Mouse (Mus musculus) limb, embryonic 11.5 days (tissue): ENCODE results near the gene Ctdsp1. TPM values are rescaled to one million over a fixed set of nuclear protein-coding genes. Genes with fewer than 3 reads are reported as not detected.

ENCODE experiments used
- ATAC-seq: fragments of 200-750 bp; cut with Nextera tagmentation; 2 replicates; pipeline ENCODE4 v1.8.0; 2017; ENCODE audit warnings: low read depth; ENCODE audit not compliant: insufficient number of reproducible peaks, low FRiP score, low TSS enrichment
- DNase-seq: peaks from one replicate; pipeline ENCODE4 v3.0.0-alpha.2; 2015; ENCODE audit warnings: low spot score
- H3K27ac ChIP-seq: fragments of 300-500 bp; sonication (generic); replicated peaks from 2 replicates; pipeline ENCODE4 v1.5.1; 2014; ENCODE audit warnings: low read depth, mild to moderate bottlenecking, low read length
- H3K27me3 ChIP-seq: fragments of 300-500 bp; sonication (generic); 2 replicates; pipeline ENCODE4 v1.6.1; 2014; ENCODE audit warnings: mild to moderate bottlenecking, low read length, mixed read lengths; ENCODE audit not compliant: control insufficient read depth, insufficient read depth
- H3K36me3 ChIP-seq: fragments of 300-500 bp; sonication (generic); 2 replicates; pipeline ENCODE4 v1.6.1; 2014; ENCODE audit warnings: mild to moderate bottlenecking, low read length, moderate library complexity, mixed read lengths; ENCODE audit not compliant: control insufficient read depth, insufficient read depth
- H3K4me1 ChIP-seq: fragments of 300-500 bp; sonication (generic); 2 replicates; pipeline ENCODE4 v1.6.1; 2014; ENCODE audit warnings: low read length, mixed read lengths; ENCODE audit not compliant: control insufficient read depth, insufficient read depth
- H3K4me2 ChIP-seq: fragments of 300-500 bp; sonication (generic); 2 replicates; pipeline ENCODE4 v1.6.1; 2014; ENCODE audit warnings: low read depth, mild to moderate bottlenecking, moderate library complexity; ENCODE audit not compliant: severe bottlenecking
- H3K4me3 ChIP-seq: fragments of 300-500 bp; sonication (generic); 2 replicates; pipeline ENCODE4 v1.5.1; 2014; ENCODE audit warnings: low read depth, low read length
- H3K9ac ChIP-seq: fragments of 300-500 bp; sonication (generic); 2 replicates; pipeline ENCODE4 v1.6.1; 2014; ENCODE audit warnings: mild to moderate bottlenecking, low read length
- H3K9me3 ChIP-seq: fragments of 300-500 bp; sonication (generic); 2 replicates; pipeline ENCODE4 v1.6.1; 2016; ENCODE audit warnings: low read length; ENCODE audit not compliant: control insufficient read depth
- WGBS: fragments of 180-500 bp; shearing (Covaris S2); extraction: QIAGEN DNeasy Blood & Tissue Kit; methylation state at CpG from one replicate; pipeline ENCODE4 v1.1.7; 2014; 5-methylcytosine and 5-hydroxymethylcytosine counted together
- polyA plus RNA-seq: library from polyadenylated mRNA; unstranded; fragments of >200 nt; fragmentation: Nextera tagmentation; extraction: Ambion mirVana; gene quantifications from 2 replicates; pipeline ENCODE4 v1.2.1, GENCODE M21; 2014

Gene Ctdsp1
- polyA plus RNA-seq, 1 experiment from 2014 or later: 75.8 TPM

GRCm38 (mm10) chr1:74370040-74370439 is 21.3 kb upstream of the Ctdsp1 start:
- Histone ChIP-seq H3K9me3 (no peaks in the 10 kb centered on the region), H3K4me2 (no peak overlapping the region), H3K27me3 (no peaks in the 10 kb centered on the region), H3K36me3 (no peaks in the 10 kb centered on the region), H3K27ac (no peak overlapping the region), H3K9ac (no peak overlapping the region), H3K4me1 (no peaks in the 10 kb centered on the region), H3K4me3 (no peak overlapping the region)
- ATAC-seq: no peak
- WGBS: 28% methylated on average over 4 of the region's 4 CpGs
- DNase-seq: no peak

GRCm38 (mm10) chr1:74373372-74373771 is 17.9 kb upstream of the Ctdsp1 start:
- Histone ChIP-seq H3K27ac (no peak overlapping the region), H3K4me1 (peaks cover 4% of the 10 kb centered on the region; the same call in 1 of the 2 replicates), H3K9me3 (no peaks in the 10 kb centered on the region), H3K36me3 (no peaks in the 10 kb centered on the region), H3K27me3 (no peaks in the 10 kb centered on the region), H3K9ac (no peak overlapping the region), H3K4me3 (no peak overlapping the region), H3K4me2 (no peak overlapping the region)
- WGBS: 83% methylated on average over 4 of the region's 4 CpGs
- DNase-seq: no peak
- no peak for ATAC-seq

- Histone ChIP-seq H3K9me3 (no peaks in the 10 kb centered on the region), H3K9ac (no peak within 1 kb of the TSS), H3K4me3 (no peak within 1 kb of the TSS), H3K4me2 (no peak within 1 kb of the TSS), H3K36me3 (no peaks in the 10 kb centered on the region), H3K4me1 (peaks cover 4% of the 10 kb centered on the region; the same call in 1 of the 2 replicates), H3K27ac (no peak within 1 kb of the TSS), H3K27me3 (no peaks in the 10 kb centered on the region)
- no peak for DNase-seq
- 66% methylated on average over 8 of the region's 8 CpGs for WGBS
- no peak for ATAC-seq
These were observed 16.3 kb upstream of the Ctdsp1 start, which contains the start of gene Slc11a1 for GRCm38 (mm10) chr1:74374980-74375379. TSS of gene Slc11a1 (plus strand) at chr1:74375195.

GRCm38 (mm10) chr1:74375561-74375960 is 15.7 kb upstream of the Ctdsp1 start:
- Histone ChIP-seq H3K27ac (no peak overlapping the region), H3K36me3 (no peaks in the 10 kb centered on the region), H3K4me1 (peaks cover 4% of the 10 kb centered on the region; the same call in 1 of the 2 replicates), H3K4me3 (no peak overlapping the region), H3K27me3 (no peaks in the 10 kb centered on the region), H3K4me2 (no peak overlapping the region), H3K9ac (no peak overlapping the region), H3K9me3 (no peaks in the 10 kb centered on the region)
- WGBS: 83% methylated on average over 10 of the region's 10 CpGs
- DNase-seq (no peak), ATAC-seq (no peak)

- H3K27ac ChIP-seq: no peak overlapping the region
- no peaks in the 10 kb centered on the region for H3K36me3 ChIP-seq
- H3K4me1 ChIP-seq: peaks cover 4% of the 10 kb centered on the region; the same call in 1 of the 2 replicates
- ATAC-seq: no peak
- H3K4me3 ChIP-seq: no peak overlapping the region
- WGBS: 77% methylated on average over 4 of the region's 4 CpGs
- DNase-seq: no peak
- H3K4me2 ChIP-seq: no peak overlapping the region
- H3K9ac ChIP-seq: no peak overlapping the region
- H3K27me3 ChIP-seq: no peaks in the 10 kb centered on the region
- no peaks in the 10 kb centered on the region for H3K9me3 ChIP-seq
These were observed 14.9 kb upstream of the Ctdsp1 start for GRCm38 (mm10) chr1:74376396-74376795.

GRCm38 (mm10) chr1:74379058-74379504 is 12.2 kb upstream of the Ctdsp1 start:
- Histone ChIP-seq H3K9me3 (no peaks in the 10 kb centered on the region), H3K4me3 (no peak overlapping the region), H3K27ac (no peak overlapping the region), H3K36me3 (no peaks in the 10 kb centered on the region), H3K27me3 (no peaks in the 10 kb centered on the region), H3K9ac (no peak overlapping the region), H3K4me1 (peaks cover 4% of the 10 kb centered on the region; the same call in 1 of the 2 replicates), H3K4me2 (no peak overlapping the region)
- 85% methylated on average over 7 of the region's 7 CpGs for WGBS
- DNase-seq: no peak
- ATAC-seq: no peak

- WGBS: 88% methylated on average over 5 of the region's 5 CpGs
- H3K36me3 ChIP-seq: no peaks in the 10 kb centered on the region
- DNase-seq: no peak
These were observed 10.8 kb upstream of the Ctdsp1 start for GRCm38 (mm10) chr1:74380484-74380883.

GRCm38 (mm10) chr1:74381588-74382021 is 9.7 kb upstream of the Ctdsp1 start:
- Histone ChIP-seq H3K4me1 (0 out of 2 replicates have a peak, but pooled peaks cover 2% of the 10 kb centered on the region), H3K9ac (no peak overlapping the region), H3K27ac (no peak overlapping the region), H3K36me3 (no peaks in the 10 kb centered on the region), H3K9me3 (no peaks in the 10 kb centered on the region), H3K4me3 (no peak overlapping the region), H3K27me3 (no peaks in the 10 kb centered on the region), H3K4me2 (no peak overlapping the region)
- WGBS: 96% methylated on average over 10 of the region's 10 CpGs
- ATAC-seq: no peak
- DNase-seq: no peak

More at GRCm38 (mm10) chr1:74380484-74380883, 10.8 kb upstream of the Ctdsp1 start:
- Histone ChIP-seq H3K4me1 (peaks cover 6% of the 10 kb centered on the region; the same call in 1 of the 2 replicates), H3K27me3 (no peaks in the 10 kb centered on the region), H3K4me2 (no peak overlapping the region), H3K27ac (no peak overlapping the region), H3K9me3 (no peaks in the 10 kb centered on the region), H3K9ac (no peak overlapping the region), H3K4me3 (no peak overlapping the region)
- no peak for ATAC-seq

- ATAC-seq (no peak), DNase-seq (no peak)
- WGBS: 86% methylated on average over 13 of the region's 13 CpGs
- no peak overlapping the region for H3K4me2 ChIP-seq
- no peak overlapping the region for H3K9ac ChIP-seq
- H3K4me1 ChIP-seq: 0 out of 2 replicates have a peak, but pooled peaks cover 2% of the 10 kb centered on the region
- H3K4me3 ChIP-seq: no peak overlapping the region
- H3K9me3 ChIP-seq: no peaks in the 10 kb centered on the region
- no peaks in the 10 kb centered on the region for H3K27me3 ChIP-seq
- no peaks in the 10 kb centered on the region for H3K36me3 ChIP-seq
- H3K27ac ChIP-seq: no peak overlapping the region
These were observed 7.9 kb upstream of the Ctdsp1 start for GRCm38 (mm10) chr1:74383385-74383784.
